Mouse (Mus musculus) liver, postnatal 0 days (tissue): Measurements from ENCODE around the gene 9630041A04Rik.

Source experiments
- CTCF ChIP-seq: sonication (generic); IDR thresholded peaks from 2 replicates; pipeline ENCODE4 v1.5.1; 2016; ENCODE audit warnings: antibody characterized with exemption, low read depth
- EP300 ChIP-seq: IDR thresholded peaks from 2 replicates; pipeline ENCODE4 v1.6.1; 2016; ENCODE audit warnings: antibody characterized with exemption, low read depth, mild to moderate bottlenecking

DNA sequence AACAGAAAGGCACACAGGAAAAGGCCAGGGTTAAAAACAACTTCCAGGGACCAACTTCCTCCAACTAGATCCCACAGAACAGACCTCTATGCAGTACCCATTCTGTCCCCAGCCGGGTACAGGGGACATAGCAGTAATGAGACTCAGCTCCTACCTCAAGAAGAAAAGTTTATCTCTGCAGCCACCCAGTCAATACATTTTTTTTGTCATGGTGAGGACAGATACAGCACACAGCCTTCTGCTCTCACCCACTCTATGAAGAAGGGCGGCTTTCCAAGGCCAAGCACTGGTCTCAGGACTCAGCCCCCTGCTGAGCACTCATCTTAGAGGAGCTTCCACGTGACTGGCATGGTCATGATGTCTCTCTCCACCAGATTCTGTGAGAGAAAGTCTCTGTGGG is 78.5 kb downstream of the 9630041A04Rik start:
- no peak for TF ChIP-seq CTCF
- 0 out of 2 replicates have a peak, but pooled peaks have one; percentile 6 for TF ChIP-seq EP300
